Mouse (Mus musculus) c-Kit-positive CD71-negative TER-119-negative erythroid progenitor cells, embryonic 14.5 days (primary cell): ENCODE measurements at regions not wholly inside any gene's neighbourhood (a gene's known extent, or its start where the extent isn't known, plus 50 kb on each side); places are given as distances from the start of the nearest gene placed in this dataset.

Experiments used
- DNase-seq: peaks from one replicate; pipeline ENCODE4 v3.0.0-alpha.2; 2013; ENCODE audit warnings: low read depth

DNA sequence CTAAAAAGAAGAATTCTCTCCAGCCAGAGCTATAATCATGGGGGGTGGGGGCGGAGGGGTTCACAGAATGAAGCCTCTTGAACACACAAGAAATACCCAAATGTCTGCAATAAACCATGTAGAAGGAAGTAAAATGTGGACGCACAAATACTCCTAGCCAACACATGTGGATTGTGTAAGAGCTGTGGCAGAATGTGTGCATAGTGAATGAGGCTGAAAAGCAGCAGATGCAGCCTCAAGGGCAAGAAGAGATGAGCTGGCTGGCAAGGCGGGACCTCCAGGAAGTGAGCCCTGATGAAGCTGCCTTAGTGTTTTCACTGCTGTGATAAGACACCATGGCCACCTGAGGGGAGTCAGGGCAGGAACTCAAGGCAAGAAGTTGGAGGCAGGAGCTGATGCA is 53.3 kb upstream of the Arhgap28 start:
- no peak for DNase-seq

DNA sequence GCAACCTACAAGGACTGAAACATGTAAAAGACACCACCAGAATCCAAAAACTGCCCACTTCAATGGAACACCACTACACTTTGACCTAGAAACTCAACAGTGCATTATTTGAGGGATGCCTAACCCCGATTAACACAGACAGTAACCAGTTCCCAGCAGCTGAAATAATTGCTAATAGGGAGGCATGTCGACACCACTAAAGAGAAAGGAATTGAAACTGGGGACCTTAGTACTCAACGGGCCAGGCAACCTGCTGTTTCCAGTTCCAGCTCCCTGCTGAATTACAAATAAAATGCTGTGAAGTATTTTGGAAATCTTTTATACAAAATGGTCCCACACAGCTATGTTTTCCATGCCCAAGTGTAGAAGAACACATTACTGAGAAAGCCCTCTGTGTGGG is 56.5 kb upstream of the Arhgap28 start:
- no peak for DNase-seq

DNA sequence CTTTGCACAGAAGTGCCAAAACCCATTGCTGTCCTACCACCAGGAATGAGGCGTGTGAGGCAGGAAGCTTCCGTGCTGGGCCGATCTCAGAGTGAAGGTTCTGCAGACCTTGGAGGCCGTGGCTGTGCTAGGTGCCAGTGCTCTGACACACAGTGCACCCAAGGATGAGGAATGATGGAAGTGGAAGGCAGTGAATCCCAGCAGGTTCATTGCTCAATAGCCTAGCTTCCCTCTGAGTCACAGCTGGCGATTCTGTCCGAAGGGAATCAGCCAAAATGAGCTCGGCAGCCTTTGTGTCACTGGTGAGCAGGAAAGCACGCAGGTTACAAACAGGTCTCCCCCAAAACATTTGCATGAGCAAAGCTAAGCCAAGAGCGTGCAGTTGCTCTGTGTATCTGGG is 61.8 kb upstream of the Arhgap28 start:
- no peak for DNase-seq

DNA sequence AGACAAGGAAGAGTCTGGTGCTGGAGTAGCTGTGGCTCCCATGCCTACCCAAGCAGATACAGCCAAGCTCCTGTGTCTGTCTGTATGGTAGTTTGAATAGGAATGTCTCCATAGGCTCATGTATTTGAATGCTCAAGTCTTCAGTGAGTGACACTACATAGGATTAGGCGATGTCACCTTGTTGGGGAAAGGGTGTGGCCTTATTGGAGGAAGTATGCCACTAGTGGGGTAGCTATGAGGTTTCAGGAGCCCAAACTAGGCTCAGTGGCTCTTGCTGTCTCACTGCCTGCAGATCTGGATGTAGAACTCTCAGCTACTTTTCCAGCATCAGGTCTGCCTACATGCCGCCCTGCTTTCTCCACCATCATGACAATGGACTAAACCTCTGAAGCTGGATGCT is 62.3 kb upstream of the Arhgap28 start:
- DNase-seq, result no peak

DNA sequence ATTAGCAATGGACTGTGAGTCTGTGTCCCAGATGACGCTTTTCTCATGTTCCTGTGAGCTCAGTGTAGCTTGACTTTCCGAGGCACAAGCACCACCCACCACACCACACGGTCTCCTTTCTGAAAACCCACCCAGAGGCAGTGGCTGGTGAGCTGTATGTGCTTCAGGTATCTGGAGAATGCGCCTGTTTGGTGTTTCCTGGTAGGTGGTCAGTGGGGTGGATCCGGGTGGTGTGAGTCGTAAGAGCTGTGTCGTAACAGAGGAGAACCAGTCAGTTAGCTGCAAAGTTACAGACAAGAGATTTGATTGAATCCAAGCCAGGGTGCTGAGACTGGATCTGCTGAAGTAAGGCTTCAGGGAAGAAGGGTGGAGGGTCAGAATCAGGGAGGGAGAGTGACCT is 65.1 kb upstream of the Arhgap28 start:
- DNase-seq, result no peak

DNA sequence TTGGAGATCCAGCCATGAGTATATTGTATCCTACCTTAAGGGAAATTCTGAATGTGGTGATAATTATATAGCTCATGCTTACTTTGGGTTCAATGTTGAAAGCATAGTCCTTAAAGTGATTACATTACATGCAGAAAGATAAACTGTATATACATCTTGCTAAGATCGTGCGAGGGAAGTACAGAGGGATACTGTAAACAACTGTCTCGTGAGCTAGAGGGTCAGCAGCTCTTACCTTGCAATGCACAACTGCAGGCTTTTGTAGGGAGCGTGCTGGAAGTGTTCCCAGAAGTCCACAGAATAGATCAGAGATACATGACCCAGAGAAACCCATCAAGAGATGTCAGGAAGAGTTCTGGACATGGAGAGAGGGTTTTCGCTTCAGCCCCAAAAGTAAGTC is 65.6 kb upstream of the Arhgap28 start:
- DNase-seq, result no peak

DNA sequence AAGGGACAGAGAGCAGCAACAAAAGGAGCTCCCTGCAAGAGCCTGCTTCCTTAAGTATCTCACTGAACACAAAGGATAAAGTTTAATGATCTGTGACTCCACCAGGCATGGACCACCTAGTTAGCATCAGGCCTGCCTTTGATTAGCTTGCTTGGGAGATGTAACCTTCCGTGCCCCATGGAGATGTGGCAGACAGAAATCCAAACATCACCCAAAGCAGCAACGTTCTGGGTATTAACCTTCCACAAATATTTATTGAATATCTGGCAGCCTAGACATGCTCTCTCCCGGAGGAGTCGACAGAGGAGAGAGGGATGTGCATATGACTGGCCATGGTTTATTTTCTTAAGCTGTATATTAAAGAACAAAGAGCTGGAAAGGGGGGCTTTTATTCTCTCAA is 67.6 kb upstream of the Arhgap28 start:
- no peak for DNase-seq

DNA sequence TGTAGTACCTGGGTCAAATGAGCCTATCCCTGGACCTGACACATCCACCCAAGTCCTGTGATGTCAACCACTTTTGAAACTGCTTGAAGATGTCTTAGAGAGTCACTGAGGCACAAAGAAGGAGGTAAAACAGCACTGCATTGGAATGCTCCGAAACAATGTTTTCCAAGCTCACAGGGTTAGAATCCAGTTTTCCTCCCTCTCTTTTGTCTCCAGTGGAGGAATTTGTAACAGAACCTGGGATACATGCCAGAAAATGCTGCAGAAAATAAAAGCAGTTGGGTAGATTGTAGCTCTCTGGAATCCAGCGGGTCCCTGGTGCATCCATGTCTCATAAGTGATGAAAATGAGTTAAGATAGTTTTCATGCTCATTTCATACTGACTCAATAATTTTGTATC is 71.8 kb upstream of the Arhgap28 start:
- no peak for DNase-seq

DNA sequence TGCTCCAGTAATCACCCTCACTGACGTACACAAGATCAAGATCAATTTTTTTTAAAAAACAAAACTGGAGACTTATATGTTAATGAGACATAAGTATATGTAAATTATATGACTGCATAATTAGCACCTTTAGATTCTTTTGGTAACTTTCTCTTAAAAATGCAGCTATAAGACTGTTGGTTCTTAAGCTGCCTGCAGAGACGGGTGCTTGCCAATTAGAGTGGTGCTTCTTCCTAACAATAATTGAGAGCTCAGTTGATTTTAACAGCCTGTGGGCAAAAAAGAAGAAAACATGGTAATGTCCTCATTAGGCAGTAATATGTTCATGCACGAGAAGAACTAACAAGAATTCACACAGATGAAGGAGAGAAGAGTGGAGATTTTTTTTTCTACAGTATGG is 74.8 kb upstream of the Arhgap28 start:
- DNase-seq, result no peak

DNA sequence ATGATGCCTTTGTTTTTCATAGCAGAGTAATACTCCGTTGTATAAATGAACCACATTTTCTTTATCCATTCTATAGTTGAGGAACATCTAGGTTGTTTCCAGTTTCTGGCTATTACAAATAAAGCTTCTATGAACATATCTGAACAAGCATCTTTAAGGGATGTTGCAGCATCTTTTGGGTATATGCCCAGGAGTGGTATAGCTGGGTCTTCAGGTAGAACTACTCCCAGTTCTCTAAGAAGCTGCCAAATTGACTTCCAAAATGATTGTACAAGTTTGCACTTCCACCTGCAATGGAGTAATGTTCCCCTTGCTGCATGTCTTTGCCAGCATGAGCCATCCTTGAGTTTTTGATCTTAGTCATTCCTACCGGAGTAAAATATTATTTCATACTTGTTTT is 80.5 kb upstream of the Arhgap28 start:
- DNase-seq, result no peak

DNA sequence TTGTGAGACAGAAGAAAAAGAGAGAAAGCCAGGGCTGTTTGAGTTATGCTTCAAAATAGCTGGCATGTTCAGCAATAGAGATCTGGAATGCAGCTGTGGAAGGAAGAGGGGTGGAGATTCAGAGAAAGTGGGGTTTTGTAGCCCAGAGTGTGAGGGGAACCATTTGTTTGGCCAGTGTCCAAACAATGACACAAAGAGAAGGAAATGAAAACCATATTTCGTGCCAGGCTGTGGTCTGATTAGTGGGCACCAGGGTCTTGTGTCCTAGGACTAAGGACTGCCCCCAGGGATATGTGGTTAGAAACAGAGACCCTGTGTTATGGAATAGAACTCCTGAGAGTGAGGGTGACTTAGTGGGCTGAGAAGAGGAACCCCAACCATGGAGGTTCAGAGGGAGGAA is 83.2 kb upstream of the Arhgap28 start:
- no peak for DNase-seq

DNA sequence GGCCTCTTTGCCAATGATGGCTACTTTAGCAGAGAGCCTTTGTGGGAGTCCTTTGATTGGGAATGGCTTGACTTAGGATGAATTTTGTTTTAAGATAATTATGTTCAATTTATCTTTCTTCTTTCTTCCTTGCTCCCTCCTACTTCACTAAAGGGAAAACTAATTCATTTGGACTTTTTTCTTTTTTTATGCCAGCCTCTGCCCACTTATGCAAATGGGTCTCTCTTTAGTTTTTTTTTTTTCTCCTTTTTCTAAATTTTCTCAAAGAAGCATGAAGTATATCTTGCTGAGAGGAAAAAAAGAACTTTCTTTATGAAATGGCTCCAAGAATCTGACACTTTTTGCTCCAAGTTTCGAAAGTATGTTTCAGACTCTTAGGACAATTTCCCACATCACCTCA is 85.3 kb upstream of the Arhgap28 start:
- no peak for DNase-seq

DNA sequence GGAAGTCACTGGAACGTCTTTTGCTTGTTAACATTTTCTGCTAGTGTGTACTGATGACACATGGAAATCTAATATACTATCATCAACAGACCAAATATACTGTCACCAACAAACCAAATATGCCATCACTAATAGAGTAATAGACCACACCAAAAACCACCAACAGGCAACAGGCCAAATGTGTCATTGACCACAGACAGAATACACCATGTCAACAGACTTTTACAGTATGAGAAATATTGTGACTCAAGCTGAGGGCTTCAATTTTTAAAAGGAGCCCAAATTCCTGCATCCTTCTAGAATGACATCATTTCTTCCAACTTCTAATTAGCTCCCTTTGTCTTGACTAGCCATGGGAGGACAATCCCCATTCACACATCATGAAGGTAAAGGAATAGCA is 85.9 kb upstream of the Arhgap28 start:
- DNase-seq, result no peak

DNA sequence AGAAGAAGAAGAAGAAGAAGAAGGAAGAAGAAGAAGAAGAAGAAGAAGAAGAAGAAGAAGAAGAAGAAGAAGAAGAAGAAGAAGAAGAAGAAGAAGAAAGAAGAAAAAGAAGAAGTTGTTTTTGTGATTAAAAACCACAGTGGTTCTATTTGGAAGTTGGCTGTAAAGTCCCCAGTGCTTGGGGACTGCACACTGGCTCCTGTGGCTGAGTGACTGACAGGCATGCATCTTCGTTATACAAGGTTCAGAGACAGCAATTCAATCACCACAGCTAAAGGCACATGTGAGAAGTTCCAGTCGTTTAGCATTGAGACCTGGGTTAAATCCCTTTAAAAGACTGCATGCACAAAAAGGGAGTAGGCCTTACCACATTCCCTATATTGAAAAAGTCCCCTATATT is 93.1 kb upstream of the Arhgap28 start:
- no peak for DNase-seq

DNA sequence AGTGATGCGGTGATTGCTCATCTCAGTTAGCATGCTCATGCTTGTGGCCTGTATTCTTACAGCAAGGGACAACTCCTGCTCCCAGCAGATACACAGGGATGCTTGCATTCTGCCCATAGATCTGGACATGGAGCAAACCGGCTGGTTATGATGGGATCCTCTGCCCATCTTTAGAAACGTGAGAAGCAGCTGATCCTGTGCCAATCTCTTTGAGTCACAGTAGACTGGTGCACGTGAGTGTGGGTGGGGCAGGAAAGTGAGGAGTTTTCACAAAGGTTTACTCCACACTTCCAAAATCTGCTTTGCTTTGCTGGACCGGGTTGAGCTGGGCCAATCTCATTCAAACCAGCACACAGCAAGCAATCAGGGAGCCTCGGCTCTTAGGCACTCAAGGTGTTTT is 93.5 kb upstream of the Arhgap28 start:
- no peak for DNase-seq

DNA sequence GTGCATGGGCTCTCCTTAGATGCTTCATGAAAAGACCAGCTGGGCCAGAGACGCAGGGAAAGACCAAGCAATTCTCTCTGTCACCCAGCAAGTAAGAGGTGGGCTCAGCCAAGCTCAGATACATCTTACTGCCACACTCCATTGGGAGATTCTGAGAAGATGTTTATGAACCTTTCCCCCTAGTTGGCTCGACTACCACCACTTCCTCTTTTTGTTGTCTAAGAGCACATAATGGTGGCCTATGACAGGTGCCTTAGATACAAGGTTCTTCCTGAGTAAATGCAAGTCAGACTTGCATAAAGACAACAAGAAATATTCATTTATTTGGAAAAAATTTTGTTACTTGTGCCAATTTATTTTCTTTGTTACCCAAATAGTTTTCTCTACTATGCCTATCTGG is 96.2 kb upstream of the Arhgap28 start:
- no peak for DNase-seq

DNA sequence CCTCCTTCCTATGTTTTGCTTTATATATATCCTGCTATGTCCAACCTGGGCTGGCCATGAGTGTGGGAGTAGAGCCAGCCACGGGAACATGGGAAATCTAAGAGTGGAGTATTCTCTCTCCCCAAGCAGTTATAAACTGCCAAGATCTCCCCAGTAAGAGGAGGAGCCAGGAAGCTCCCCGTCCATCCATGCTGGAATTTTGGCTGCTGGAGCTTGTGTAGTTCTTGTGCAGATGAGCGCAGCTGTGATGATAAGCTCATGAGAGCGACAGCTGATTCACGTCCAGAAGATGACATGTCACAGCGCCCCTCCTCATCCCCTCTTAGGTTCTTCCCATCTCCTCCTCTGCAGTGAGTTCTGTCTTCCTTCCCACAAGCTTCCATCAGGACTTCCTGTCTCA is 99.4 kb upstream of the Arhgap28 start:
- no peak for DNase-seq

DNA sequence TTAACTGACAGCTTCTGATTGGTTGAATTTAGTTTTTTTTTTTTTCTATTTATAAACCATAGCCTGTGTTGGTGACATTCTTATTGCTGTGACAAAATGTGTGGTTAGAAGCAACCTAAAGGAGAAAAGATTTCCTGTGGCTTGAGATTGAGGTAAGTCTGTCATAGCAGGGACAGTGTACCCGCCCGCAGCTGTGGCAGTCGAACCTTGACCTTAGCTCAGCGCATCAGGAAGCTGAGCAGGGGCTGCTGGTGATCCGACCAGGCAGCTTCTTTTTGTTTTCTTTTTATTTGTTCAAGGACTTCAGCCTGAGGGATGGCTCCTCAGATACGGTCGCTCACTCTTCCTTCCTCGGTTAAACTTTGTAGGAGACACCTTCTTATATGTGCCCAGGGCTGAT is 102.4 kb upstream of the Arhgap28 start:
- no peak for DNase-seq

DNA sequence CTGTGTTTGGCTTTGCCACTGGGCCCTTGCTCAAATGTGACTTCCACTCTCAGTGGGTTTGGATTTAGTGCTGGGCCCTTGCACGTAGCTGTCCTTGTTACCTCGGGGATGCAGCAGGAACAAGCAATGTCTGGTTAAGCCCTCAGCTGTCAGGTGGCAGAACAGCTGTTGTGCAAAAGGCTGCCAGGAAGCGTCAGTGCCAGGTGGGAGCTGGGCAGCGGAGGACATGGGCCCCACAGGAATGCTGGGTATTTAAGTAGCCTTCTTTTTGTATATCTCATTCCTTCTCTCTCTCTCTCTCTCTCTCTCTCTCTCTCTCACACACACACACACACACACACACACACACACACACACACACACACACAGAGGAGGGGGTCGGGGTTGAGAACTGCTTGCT is 104.0 kb upstream of the Arhgap28 start:
- DNase-seq, result no peak

DNA sequence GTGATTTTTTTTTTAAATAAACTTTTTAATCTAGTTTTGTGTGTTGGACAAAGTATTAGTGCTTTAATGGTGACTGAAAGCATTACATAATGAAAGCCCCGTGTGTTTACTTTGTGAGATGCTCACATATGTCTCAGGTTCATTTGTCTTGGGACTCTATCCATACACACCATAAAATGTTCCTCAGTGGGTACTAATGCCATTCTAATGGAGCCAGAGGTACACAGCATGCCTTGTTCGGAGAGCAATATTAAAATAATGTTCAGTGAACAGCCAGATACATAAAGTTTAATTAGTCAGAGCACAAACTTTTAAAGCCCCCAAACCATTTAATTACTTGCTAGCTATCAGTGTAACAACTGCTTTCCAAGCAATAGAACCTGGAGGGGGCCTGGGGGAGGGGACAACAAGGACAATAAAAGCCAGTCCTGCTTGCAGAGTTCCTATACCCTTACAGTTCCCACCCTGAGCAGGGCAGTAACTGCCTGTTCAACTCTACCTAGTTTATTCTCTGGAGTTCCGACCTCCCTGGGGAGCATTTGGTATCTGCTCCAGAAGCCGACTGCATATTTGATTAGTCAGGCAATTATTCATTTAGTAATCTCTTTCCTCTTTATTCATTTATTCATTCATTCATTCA is 108.0 kb upstream of the Arhgap28 start:
- no peak for DNase-seq

DNA sequence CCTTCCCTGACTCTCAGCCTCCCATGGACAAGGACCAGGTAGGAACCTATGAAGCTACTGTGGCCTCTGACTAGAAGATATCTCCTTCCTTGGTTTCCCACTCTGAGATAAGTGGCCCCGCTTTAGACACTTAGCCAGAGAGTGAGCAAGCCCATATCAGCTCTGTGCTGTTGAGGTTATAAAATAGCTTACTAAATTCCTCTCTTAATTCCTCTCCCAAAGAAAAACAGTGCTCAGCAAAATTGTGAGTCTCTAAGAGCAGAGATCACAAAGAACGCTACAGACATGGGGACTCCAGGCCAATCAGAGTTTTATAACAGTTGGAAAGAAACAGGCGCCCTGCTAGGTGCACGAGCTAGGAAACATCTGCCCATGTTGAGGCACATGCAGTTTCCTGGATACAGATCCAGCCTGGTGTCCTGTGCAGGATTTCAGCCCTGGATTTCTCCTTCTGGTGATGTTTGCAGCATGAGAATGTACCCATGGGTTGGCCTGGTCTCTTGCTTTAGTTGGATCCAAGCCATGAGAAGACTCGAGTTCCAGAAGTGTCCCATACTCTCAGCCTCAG is 108.9 kb upstream of the Arhgap28 start:
- DNase-seq, result no peak

DNA sequence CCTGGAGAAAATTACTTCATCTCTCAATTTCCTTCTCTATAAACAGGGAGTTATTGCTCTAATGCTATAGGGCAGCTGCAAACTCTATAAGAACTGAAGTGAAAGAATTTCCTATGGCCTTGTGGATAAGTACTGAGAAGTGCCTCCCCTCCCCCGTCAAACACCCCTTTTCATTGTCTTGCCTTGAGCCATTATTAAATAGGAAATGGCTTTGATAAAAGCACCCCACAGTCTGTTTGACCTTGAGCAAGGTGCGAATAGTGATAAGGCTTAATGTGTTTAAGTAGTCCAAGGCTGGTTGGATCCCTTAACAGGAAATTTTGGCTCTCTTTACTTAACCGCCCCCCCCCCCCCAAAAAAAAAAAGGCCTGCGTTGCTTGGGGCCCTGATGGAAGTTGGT is 111.7 kb upstream of the Arhgap28 start:
- no peak for DNase-seq

DNA sequence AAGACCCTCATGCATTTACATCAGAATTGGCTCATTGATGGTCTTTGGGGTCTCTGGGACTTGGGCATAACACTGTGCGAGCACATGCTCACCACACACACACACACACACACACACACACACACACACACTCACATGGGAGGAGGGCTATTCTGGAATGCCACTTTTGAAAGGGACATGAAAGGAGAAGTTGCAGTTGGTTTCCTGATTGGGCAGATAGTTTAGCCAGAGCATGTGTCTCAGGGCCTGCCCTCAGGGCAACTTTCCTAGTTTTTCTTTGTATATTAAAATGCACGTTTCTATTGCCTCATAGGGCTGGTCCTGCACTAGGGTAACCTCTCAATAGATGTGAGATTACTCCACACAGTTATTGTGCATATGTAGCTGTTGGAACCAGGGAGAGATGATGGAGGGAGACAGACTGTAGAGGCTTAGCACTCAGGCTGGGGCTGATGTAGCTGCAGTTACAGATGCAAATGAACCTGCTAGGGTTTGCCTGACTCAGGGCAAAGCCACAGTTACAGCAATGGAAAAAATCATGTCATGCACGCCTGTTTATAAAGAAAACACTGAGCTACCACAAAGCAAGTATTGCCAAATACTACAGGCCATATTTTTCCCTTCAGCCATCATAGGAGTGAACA is 115.3 kb upstream of the Arhgap28 start:
- DNase-seq, result no peak

DNA sequence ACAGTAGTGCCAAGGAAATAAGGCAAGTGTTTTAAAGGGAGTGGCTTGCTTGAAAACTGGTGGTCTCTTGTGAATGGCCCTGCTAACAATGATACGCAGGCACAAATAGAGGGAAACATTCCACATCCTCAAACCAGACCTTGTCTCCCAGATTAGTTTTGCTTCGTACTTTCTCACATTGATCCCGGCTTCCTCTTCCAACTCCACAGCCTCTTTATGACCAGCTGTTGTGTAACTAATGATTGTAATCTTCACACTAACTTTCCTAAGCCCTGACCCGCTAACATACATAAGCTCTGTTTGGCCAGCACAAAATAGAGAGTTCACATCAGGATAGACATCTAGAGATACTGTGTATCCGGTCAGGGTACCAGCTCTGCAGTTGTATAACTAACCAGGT is 116.3 kb upstream of the Arhgap28 start:
- no peak for DNase-seq
